Mouse (Mus musculus) liver, embryonic 12.5 days (tissue): ENCODE results near the gene Zfp628. TPM values are rescaled to one million over a fixed set of nuclear protein-coding genes. Genes with fewer than 3 reads are reported as not detected.

Experiments used
- ATAC-seq: fragments of 200-750 bp; cut with Nextera tagmentation; 2 replicates; pipeline ENCODE4 v1.8.0; 2017; ENCODE audit warnings: moderate number of reproducible peaks, mild to moderate bottlenecking, moderate library complexity
- H3K27ac ChIP-seq: fragments of 300-500 bp; sonication (generic); 2 replicates; pipeline ENCODE4 v1.5.1; 2016; ENCODE audit warnings: mild to moderate bottlenecking
- H3K27me3 ChIP-seq: fragments of 300-500 bp; sonication (generic); replicated peaks from 2 replicates; pipeline ENCODE4 v1.6.1; 2016; ENCODE audit warnings: mild to moderate bottlenecking, moderate library complexity
- H3K36me3 ChIP-seq: fragments of 300-500 bp; sonication (generic); 2 replicates; pipeline ENCODE4 v1.6.1; 2016; ENCODE audit warnings: mild to moderate bottlenecking, moderate library complexity
- H3K4me1 ChIP-seq: fragments of 300-500 bp; sonication (generic); 2 replicates; pipeline ENCODE4 v1.6.1; 2016
- H3K4me2 ChIP-seq: fragments of 300-500 bp; sonication (generic); 2 replicates; pipeline ENCODE4 v1.6.1; 2016; ENCODE audit warnings: mild to moderate bottlenecking, moderate library complexity
- H3K4me3 ChIP-seq: fragments of 300-500 bp; sonication (generic); 2 replicates; pipeline ENCODE4 v1.5.1; 2016; ENCODE audit warnings: mild to moderate bottlenecking, moderate library complexity
- H3K9ac ChIP-seq: fragments of 300-500 bp; sonication (generic); 2 replicates; pipeline ENCODE4 v1.6.1; 2016; ENCODE audit warnings: mild to moderate bottlenecking, moderate library complexity
- H3K9me3 ChIP-seq: fragments of 300-500 bp; sonication (generic); replicated peaks from 2 replicates; pipeline ENCODE4 v1.6.1; 2016; ENCODE audit warnings: mild to moderate bottlenecking, moderate library complexity
- whole genome bisulfite sequencing: fragments of 180-500 bp; shearing (Covaris S2); methylation state at CpG from one replicate; pipeline ENCODE4 v1.1.7; 2016; ENCODE audit not compliant: insufficient replicate concordance; 5-methylcytosine and 5-hydroxymethylcytosine counted together
- polyA plus RNA-seq: library from polyadenylated mRNA; unstranded; fragments of >200 nt; fragmentation: Nextera tagmentation; extraction: Ambion mirVana; gene quantifications from 2 replicates; pipeline ENCODE4 v1.2.1, GENCODE M21; 2016

The Zfp628 gene
- polyA plus RNA-seq, 1 experiment from 2014 or later, result 2.4 TPM

- peak overlapping the region; percentile 43 for H3K27ac ChIP-seq
- 0 out of 2 replicates have a peak, but pooled peaks cover 5% of the 10 kb centered on the region for H3K9me3 ChIP-seq
- H3K27me3 ChIP-seq, result peaks cover 6% of the 10 kb centered on the region; the same call in 1 of the 2 replicates
- H3K36me3 ChIP-seq, result 0 out of 2 replicates have a peak, but pooled peaks cover 2% of the 10 kb centered on the region
- H3K4me3 ChIP-seq, result peak overlapping the region; percentile 53
- H3K4me1 ChIP-seq, result peaks cover 22% of the 10 kb centered on the region
- peak; percentile 22; the same call in 1 of the 2 replicates for ATAC-seq
- H3K9ac ChIP-seq, result peak overlapping the region; percentile 67
- WGBS, result 36% methylated on average over 17 of the region's 18 CpGs
- peak overlapping the region; percentile 76 for H3K4me2 ChIP-seq
These were observed 16.0 kb upstream of the Zfp628 start for GRCm38 (mm10) chr7:4898851-4899648.

GRCm38 (mm10) chr7:4899649-4900522 is 15.1 kb upstream of the Zfp628 start:
- peak overlapping the region; percentile 76 for H3K4me2 ChIP-seq
- 0 out of 2 replicates have a peak, but pooled peaks cover 2% of the 10 kb centered on the region for H3K36me3 ChIP-seq
- H3K9me3 ChIP-seq, result 0 out of 2 replicates have a peak, but pooled peaks cover 5% of the 10 kb centered on the region
- H3K27me3 ChIP-seq, result peaks cover 6% of the 10 kb centered on the region; the same call in 1 of the 2 replicates
- H3K4me3 ChIP-seq, result peak overlapping the region; percentile 53
- H3K9ac ChIP-seq, result peak overlapping the region; percentile 67
- H3K4me1 ChIP-seq, result peaks cover 22% of the 10 kb centered on the region
- WGBS, result 7% methylated on average over 19 of the region's 19 CpGs
- peak; percentile 82 for ATAC-seq
- H3K27ac ChIP-seq, result peak overlapping the region; percentile 87

- Histone ChIP-seq H3K36me3 (0 out of 2 replicates have a peak, but pooled peaks cover 2% of the 10 kb centered on the region), H3K4me1 (peaks cover 22% of the 10 kb centered on the region), H3K4me3 (peak overlapping the region; percentile 53), H3K9me3 (0 out of 2 replicates have a peak, but pooled peaks cover 5% of the 10 kb centered on the region), H3K9ac (peak overlapping the region; percentile 67), H3K27ac (peak overlapping the region; percentile 87), H3K4me2 (peak overlapping the region; percentile 76), H3K27me3 (peaks cover 6% of the 10 kb centered on the region; the same call in 1 of the 2 replicates)
- ATAC-seq, result peak; percentile 54; the same call in 1 of the 2 replicates
- 23% methylated on average over 11 of the region's 11 CpGs for WGBS
These were observed 14.5 kb upstream of the Zfp628 start for GRCm38 (mm10) chr7:4900523-4900851.

GRCm38 (mm10) chr7:4901171-4901570 is 13.8 kb upstream of the Zfp628 start:
- Histone ChIP-seq H3K27me3 (peaks cover 10% of the 10 kb centered on the region; the same call in 1 of the 2 replicates), H3K36me3 (0 out of 2 replicates have a peak, but pooled peaks cover under 1% of the 10 kb centered on the region), H3K9me3 (0 out of 2 replicates have a peak, but pooled peaks cover 5% of the 10 kb centered on the region), H3K4me2 (peak overlapping the region; percentile 76), H3K4me3 (peak overlapping the region; percentile 53), H3K9ac (peak overlapping the region; percentile 67; the same call in 1 of the 2 replicates), H3K4me1 (peaks cover 22% of the 10 kb centered on the region), H3K27ac (peak overlapping the region; percentile 87)
- WGBS, result 50% methylated on average over 8 of the region's 8 CpGs
- peak; percentile 3; the same call in 1 of the 2 replicates for ATAC-seq

- ATAC-seq, result no peak
- no peaks in the 10 kb centered on the region for H3K36me3 ChIP-seq
- H3K4me1 ChIP-seq, result peaks cover 22% of the 10 kb centered on the region
These were observed 12.6 kb upstream of the Zfp628 start for GRCm38 (mm10) chr7:4902404-4902803.

GRCm38 (mm10) chr7:4906466-4906950 is 8.5 kb upstream of the Zfp628 start, which contains the start of gene Gm36210:
Gene Gm36210, minus strand, starts transcription at chr7:4906516.
- Histone ChIP-seq H3K4me2 (no peak within 1 kb of the TSS), H3K4me1 (no peaks in the 10 kb centered on the region), H3K27ac (no peak within 1 kb of the TSS), H3K9ac (no peak within 1 kb of the TSS), H3K9me3 (no peaks in the 10 kb centered on the region), H3K27me3 (peaks cover 17% of the 10 kb centered on the region; the same call in 1 of the 2 replicates), H3K4me3 (no peak within 1 kb of the TSS), H3K36me3 (no peaks in the 10 kb centered on the region)
- WGBS, result 64% methylated on average over 10 of the region's 10 CpGs
- ATAC-seq, result no peak

More at GRCm38 (mm10) chr7:4902404-4902803, 12.6 kb upstream of the Zfp628 start:
- Histone ChIP-seq H3K27ac (no peak overlapping the region), H3K9me3 (0 out of 2 replicates have a peak, but pooled peaks cover 5% of the 10 kb centered on the region), H3K27me3 (peaks cover 16% of the 10 kb centered on the region; the same call in 1 of the 2 replicates), H3K4me2 (no peak overlapping the region), H3K4me3 (no peak overlapping the region), H3K9ac (no peak overlapping the region)
- 72% methylated on average over 9 of the region's 9 CpGs for WGBS

GRCm38 (mm10) chr7:4911561-4911960 is 3.5 kb upstream of the Zfp628 start:
- no peak overlapping the region for H3K27ac ChIP-seq
- H3K4me1 ChIP-seq, result peaks cover 16% of the 10 kb centered on the region
- H3K4me3 ChIP-seq, result no peak overlapping the region
- H3K9ac ChIP-seq, result no peak overlapping the region
- 31% methylated on average over 9 of the region's 9 CpGs for WGBS
- ATAC-seq, result no peak
- peaks cover 13% of the 10 kb centered on the region; the same call in 1 of the 2 replicates for H3K27me3 ChIP-seq
- no peaks in the 10 kb centered on the region for H3K36me3 ChIP-seq
- no peaks in the 10 kb centered on the region for H3K9me3 ChIP-seq
- H3K4me2 ChIP-seq, result no peak overlapping the region

GRCm38 (mm10) chr7:4912248-4912647 is 2.8 kb upstream of the Zfp628 start:
- Histone ChIP-seq H3K4me3 (no peak overlapping the region), H3K27me3 (peaks cover 9% of the 10 kb centered on the region; the same call in 1 of the 2 replicates), H3K4me1 (peaks cover 23% of the 10 kb centered on the region), H3K9ac (no peak overlapping the region), H3K36me3 (peaks cover 1% of the 10 kb centered on the region), H3K4me2 (no peak overlapping the region), H3K27ac (no peak overlapping the region), H3K9me3 (no peaks in the 10 kb centered on the region)
- WGBS, result 49% methylated on average over 5 of the region's 5 CpGs
- no peak for ATAC-seq

- H3K36me3 ChIP-seq, result peaks cover 37% of the 10 kb centered on the region
- peak overlapping the region; percentile 72 for H3K4me3 ChIP-seq
- H3K4me2 ChIP-seq, result peak overlapping the region; percentile 84
- ATAC-seq, result peak; percentile 67
- 22% methylated on average over 14 of the region's 14 CpGs for WGBS
- no peaks in the 10 kb centered on the region for H3K27me3 ChIP-seq
- peaks cover 29% of the 10 kb centered on the region for H3K4me1 ChIP-seq
- H3K9me3 ChIP-seq, result no peaks in the 10 kb centered on the region
- H3K27ac ChIP-seq, result peak overlapping the region; percentile 89
- peak overlapping the region; percentile 82 for H3K9ac ChIP-seq
These were observed 826 bp downstream of the Zfp628 start for GRCm38 (mm10) chr7:4915669-4916416.

- H3K27me3 ChIP-seq, result peaks cover 12% of the 10 kb centered on the region
- WGBS, result 77% methylated on average over 2 of the region's 2 CpGs
- peaks cover 42% of the 10 kb centered on the region for H3K4me1 ChIP-seq
- no peak overlapping the region for H3K27ac ChIP-seq
- no peak overlapping the region for H3K4me2 ChIP-seq
- H3K9me3 ChIP-seq, result no peaks in the 10 kb centered on the region
- H3K36me3 ChIP-seq, result peaks cover 39% of the 10 kb centered on the region
- H3K4me3 ChIP-seq, result no peak overlapping the region
- ATAC-seq, result no peak
- no peak overlapping the region for H3K9ac ChIP-seq
These were observed 2.5 kb downstream of the Zfp628 start for GRCm38 (mm10) chr7:4917494-4917893.

GRCm38 (mm10) chr7:4918681-4919080 is 3.7 kb downstream of the Zfp628 start:
- Histone ChIP-seq H3K9ac (no peak overlapping the region), H3K27me3 (peaks cover 24% of the 10 kb centered on the region), H3K9me3 (no peaks in the 10 kb centered on the region), H3K27ac (no peak overlapping the region), H3K4me2 (no peak overlapping the region), H3K36me3 (peaks cover 39% of the 10 kb centered on the region), H3K4me1 (peaks cover 54% of the 10 kb centered on the region), H3K4me3 (no peak overlapping the region)
- ATAC-seq, result no peak
- WGBS, result 90% methylated on average over 15 of the region's 15 CpGs
